Mouse (Mus musculus) erythroblast, embryonic 14.5 days (primary cell): ENCODE results near the gene Gli2. TPM values are rescaled to one million over a fixed set of nuclear protein-coding genes. Genes with fewer than 3 reads are reported as not detected.
A peak's percentile ranks its signal among the peaks of the same experiment; 100 is the strongest.

Source experiments
- H3K27me3 ChIP-seq: 2 replicates; pipeline ENCODE4 v1.6.1; 2012; ENCODE audit warnings: inconsistent platforms; ENCODE audit not compliant: control insufficient read depth
- H3K36me3 ChIP-seq: 2 replicates; pipeline ENCODE4 v1.6.1; 2012; ENCODE audit warnings: mild to moderate bottlenecking, inconsistent platforms; ENCODE audit not compliant: control insufficient read depth
- H3K4me1 ChIP-seq: 2 replicates; pipeline ENCODE4 v1.6.1; 2012; ENCODE audit warnings: inconsistent platforms; ENCODE audit not compliant: control insufficient read depth
- H3K4me3 ChIP-seq: replicated peaks from 2 replicates; pipeline ENCODE3; 2012; ENCODE audit warnings: moderate library complexity, mild to moderate bottlenecking, inconsistent platforms
- H3K9me3 ChIP-seq: 2 replicates; pipeline ENCODE4 v1.6.1; 2012; ENCODE audit warnings: low read length, inconsistent platforms, mixed read lengths; ENCODE audit not compliant: control insufficient read depth
- GATA1 ChIP-seq: IDR thresholded peaks from 2 replicates; pipeline ENCODE4 v1.6.1; 2012; ENCODE audit warnings: low read length, inconsistent platforms, mixed read lengths
- TAL1 ChIP-seq: IDR thresholded peaks from 3 replicates; pipeline ENCODE4 v1.6.1; 2012; ENCODE audit warnings: low read length, inconsistent platforms, mixed read lengths
- polyA plus RNA-seq: library from polyadenylated mRNA; stranded (reverse); fragments of >175 nt; gene quantifications from 2 replicates; pipeline ENCODE4 v1.2.3, GENCODE M21; 2012

Gli2 gene
- polyA plus RNA-seq, 1 experiment, result not detected

DNA sequence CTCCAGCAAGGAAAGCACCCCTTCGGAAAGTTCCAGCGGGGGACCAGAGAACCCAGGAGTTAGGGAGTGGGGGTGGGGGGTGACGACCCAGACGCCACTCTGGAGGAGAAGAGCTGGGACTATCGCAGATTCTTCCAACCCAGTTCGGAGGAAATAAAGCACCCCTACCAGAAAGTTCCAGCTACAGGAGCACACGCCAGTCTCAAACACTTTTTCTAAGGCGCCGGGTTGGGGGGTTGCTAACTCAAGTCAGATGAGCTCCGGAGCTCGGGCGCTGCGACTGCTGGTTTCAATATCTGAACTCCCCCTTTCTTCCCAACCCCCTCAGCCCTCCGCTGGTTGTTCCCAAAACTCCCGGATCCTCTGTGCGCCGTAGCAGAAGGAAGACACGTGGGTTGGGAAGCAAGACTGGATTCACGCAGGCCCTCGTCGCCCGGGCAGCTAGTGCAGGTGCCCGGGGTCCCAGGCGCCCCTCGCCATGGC, 494 bp upstream of the Gli2 start:
- no peak for TF ChIP-seq GATA1
- no peak for TF ChIP-seq TAL1
- Histone ChIP-seq H3K4me3 (peak overlapping the region; percentile 18), H3K27me3 (peaks cover 67% of the 10 kb centered on the region), H3K9me3 (no peaks in the 10 kb centered on the region; the same call in 1 of the 2 replicates), H3K36me3 (no peaks in the 10 kb centered on the region), H3K4me1 (no peaks in the 10 kb centered on the region)

DNA sequence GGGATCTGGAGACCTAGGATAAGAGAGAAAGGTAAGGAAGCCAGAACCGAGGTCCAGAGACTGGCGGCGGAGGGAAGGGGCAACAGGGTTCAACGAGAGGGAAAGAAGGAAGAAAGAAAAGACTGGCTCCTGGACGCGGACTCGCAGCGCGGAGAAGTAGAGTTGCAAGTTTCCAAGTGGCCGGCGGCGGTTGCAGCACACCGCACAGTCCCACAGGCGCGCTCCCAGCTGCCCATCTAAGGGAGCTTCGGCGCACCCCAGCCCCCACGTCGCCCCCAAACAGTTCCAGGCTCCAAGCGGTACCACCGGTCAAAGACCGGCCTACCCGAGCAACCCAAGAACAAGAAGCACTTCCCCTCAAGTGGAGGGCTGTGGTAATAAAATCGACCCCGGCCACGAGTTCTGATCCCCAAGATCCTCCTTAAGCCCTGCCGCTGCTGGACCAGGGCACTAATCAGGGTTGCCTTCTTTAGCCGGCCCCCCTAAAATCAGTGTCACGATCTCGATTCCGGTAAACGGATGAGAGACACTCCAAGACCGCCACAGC, 715 bp downstream of the Gli2 start:
- Histone ChIP-seq H3K27me3 (peaks cover 77% of the 10 kb centered on the region), H3K4me1 (no peaks in the 10 kb centered on the region), H3K36me3 (no peaks in the 10 kb centered on the region), H3K9me3 (no peaks in the 10 kb centered on the region; the same call in 1 of the 2 replicates), H3K4me3 (no peak overlapping the region)
- TF ChIP-seq TAL1 (no peak), GATA1 (no peak)

DNA sequence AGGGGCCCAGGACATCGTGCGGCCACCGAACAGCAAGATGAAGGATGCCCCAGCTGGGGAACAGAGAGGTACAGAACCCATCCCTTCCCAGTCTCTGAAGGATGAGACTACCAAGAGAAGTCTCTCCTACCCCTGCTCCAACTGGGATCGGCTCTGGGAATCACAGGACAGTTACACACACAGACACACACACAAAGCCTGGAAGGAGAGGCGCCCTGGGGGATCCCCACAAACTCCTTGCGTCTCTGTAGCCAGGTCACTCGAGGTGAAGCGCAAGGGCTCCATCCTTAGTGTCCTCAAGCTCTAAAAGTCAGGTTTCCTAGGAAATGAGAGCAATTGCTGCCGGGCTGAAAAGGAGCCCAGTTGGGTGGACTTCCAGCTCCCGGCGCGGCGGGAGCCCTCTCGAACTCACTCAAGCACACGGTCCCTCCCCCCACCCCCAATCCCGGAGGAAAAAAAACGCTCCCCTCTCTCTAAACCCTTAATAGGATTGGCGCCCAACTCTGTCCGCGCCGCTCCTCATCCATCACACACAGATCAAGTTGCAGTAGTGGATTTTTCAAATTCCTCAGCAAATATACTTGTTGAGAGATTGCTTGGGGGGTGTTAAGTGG, 1.4 kb downstream of the Gli2 start:
- H3K4me1 ChIP-seq, result no peaks in the 10 kb centered on the region
- H3K36me3 ChIP-seq, result no peaks in the 10 kb centered on the region
- peaks cover 82% of the 10 kb centered on the region for H3K27me3 ChIP-seq
- TF ChIP-seq TAL1, result no peak
- TF ChIP-seq GATA1, result no peak
- no peak overlapping the region for H3K4me3 ChIP-seq
- no peaks in the 10 kb centered on the region; the same call in 1 of the 2 replicates for H3K9me3 ChIP-seq

DNA sequence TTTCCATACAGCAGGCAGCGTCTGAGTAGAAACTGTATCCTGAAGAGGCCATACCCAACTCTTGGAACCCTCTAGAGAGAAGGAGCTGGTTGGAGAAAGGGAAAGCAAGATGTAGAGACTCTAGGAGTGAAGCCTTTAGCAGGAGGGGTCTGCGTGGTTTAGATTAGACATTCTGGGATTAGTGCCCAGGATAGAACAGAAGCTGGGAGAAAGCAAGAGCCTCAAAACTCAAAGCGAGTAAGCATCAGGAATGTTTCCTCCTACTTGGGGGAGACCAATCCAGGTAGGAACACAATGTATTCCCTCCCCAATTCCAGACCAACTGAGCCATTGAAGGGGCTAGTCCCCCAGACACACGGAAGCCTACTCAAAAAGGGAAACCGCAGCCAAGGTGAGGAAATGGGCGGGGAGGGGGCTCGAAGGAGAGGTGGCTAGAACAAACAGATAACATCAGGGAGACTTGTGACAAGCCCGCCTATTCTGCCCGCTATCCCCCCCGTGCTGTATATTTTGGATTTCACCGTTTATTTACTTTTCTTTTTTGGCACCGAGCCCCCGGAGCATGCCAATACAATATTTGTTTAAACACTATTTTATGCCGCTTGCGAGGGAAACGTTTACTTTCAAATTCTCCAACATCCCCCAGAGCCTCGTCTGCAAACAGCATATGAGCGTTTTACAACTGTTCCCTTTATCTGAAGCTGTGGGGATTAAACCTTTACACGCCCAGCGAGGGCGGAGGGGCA, 2.1 kb downstream of the Gli2 start:
- Histone ChIP-seq H3K4me3 (no peak overlapping the region), H3K4me1 (no peaks in the 10 kb centered on the region), H3K9me3 (no peaks in the 10 kb centered on the region), H3K36me3 (no peaks in the 10 kb centered on the region), H3K27me3 (peaks cover 86% of the 10 kb centered on the region)
- TF ChIP-seq GATA1 (no peak), TAL1 (no peak)

DNA sequence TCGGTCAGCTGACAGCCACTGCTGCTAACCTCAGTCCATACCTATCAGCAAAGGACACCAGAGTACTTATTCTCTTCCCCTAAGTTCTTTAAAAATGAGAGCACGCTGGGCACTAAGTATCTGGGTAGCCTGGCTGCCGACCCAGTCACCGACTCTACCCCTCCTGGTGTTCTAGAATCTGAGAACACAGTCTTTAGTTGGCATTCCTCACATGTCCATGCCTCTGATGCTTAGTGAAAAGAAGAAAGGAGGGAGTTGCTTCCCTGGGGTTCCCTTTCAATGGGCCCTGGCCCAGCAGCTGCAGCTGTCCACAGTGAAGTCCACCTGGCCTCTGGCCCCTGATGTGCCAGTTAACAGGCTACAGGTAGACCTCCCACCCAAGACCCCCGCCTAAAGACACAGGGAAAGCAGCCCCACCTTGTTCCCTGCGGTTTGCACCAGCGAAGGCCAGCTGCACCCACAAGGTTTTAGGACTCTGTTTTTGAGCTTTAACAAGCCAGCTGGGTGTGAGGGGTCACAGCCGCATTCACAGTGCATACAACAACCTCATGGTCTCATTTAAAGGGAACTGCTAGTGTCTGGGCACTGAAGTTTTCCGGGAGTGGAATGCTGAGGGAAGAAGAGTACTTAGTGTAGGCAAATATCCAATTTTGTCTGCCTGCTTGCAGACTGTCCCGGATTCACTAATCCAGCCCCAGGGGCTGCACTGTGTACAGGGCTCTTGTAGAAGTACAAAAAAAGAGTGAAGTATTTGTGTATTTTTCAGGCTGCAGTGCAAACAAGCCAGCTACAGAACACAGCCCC, 3.4 kb downstream of the Gli2 start:
- Histone ChIP-seq H3K4me3 (no peak overlapping the region), H3K27me3 (peaks cover 84% of the 10 kb centered on the region), H3K9me3 (no peaks in the 10 kb centered on the region), H3K36me3 (no peaks in the 10 kb centered on the region), H3K4me1 (no peaks in the 10 kb centered on the region)
- TF ChIP-seq TAL1 (no peak), GATA1 (no peak)

DNA sequence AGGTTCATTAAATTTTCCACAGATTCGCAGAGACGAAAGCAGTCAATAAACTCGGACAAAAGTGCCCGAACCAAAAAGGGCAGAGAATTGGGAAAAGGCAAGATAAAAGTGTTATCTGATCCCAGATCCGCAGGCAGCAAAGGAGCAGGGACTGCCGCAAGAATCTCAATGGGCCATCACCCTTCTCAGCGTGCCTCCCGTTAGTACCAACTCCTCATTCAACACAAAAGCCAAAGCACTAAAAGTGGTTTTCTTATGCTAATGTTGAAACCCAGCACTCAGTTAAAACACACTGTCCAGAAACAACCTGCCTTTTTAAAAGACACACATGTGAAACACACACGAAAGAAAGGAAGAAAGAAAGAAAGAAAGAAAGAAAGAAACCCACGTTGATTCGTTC, 4.4 kb downstream of the Gli2 start:
- TF ChIP-seq TAL1 (no peak), GATA1 (no peak)
- peaks cover 74% of the 10 kb centered on the region for H3K27me3 ChIP-seq
- no peaks in the 10 kb centered on the region for H3K9me3 ChIP-seq
- H3K4me3 ChIP-seq, result no peak overlapping the region
- no peaks in the 10 kb centered on the region for H3K36me3 ChIP-seq
- H3K4me1 ChIP-seq, result no peaks in the 10 kb centered on the region

DNA sequence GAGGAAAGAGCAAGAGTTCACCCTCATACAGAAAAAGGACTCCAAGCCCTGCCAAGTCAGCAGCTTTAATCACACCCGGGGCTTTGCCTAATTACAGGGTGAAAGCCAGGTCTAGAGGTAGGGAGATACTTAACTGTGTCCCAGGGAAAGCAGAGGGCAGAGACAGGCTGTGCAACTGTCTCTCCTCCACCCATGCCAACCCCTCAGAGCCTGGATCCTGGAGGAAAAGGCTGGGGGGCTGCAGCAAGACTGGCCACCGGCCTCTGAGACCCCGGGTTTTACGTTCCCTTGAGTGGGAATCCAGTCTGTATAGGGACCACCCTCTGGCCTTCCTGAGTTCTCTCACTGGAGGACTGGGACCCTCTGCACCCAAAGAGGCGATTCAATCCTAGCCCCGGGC, 4.9 kb downstream of the Gli2 start:
- Histone ChIP-seq H3K9me3 (no peaks in the 10 kb centered on the region), H3K36me3 (no peaks in the 10 kb centered on the region), H3K27me3 (peaks cover 69% of the 10 kb centered on the region), H3K4me3 (no peak overlapping the region), H3K4me1 (no peaks in the 10 kb centered on the region)
- no peak for TF ChIP-seq TAL1
- no peak for TF ChIP-seq GATA1

DNA sequence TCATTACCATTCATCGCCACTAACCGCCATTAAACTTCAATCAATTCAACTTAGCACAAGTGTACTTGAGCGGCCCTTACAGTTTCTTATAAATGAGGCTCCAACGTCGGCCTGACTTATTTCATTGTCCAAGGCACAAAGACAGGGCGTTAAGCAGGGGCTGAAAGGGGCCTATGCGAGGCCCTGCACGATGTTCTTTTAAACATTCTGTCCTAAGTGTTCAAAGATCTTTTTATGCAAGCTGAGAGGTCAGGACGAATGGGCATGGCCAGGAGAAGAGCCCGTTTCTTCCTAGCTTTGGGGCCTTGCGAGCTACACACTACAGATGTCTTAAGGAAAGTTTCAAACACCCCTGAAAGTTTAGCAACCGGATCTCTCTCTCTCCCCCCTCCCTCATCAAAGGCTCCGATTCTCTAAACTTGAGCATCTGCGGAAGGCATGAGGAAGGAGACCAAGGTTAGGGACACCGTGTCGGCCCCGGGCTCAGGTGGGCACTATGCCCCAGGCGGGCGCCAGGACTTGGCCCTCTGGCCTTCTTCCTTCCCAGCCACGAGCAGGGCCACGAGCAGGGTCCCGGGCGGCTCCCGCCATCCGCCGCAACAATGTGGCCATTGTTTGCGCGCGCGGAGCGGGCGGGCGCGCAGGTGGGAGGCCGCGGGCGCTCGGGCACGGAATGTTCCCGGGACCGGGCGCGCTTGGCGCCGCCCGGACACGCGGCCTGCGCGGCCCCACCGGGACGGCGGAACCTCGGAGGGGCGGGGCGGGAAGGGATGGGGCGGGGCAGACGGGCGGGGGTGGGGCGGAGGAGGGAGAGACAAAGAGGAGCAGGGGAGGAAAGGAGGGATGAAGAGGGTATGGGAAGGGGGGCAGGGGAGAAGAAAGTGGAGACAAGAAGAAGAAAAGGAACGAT, 5.7 kb downstream of the Gli2 start:
- H3K9me3 ChIP-seq, result no peaks in the 10 kb centered on the region
- H3K27me3 ChIP-seq, result peaks cover 61% of the 10 kb centered on the region
- no peak for TF ChIP-seq GATA1
- TF ChIP-seq TAL1, result no peak
- no peaks in the 10 kb centered on the region for H3K36me3 ChIP-seq
- H3K4me3 ChIP-seq, result no peak overlapping the region
- no peaks in the 10 kb centered on the region for H3K4me1 ChIP-seq
